Mouse (Mus musculus): Measurements from ENCODE around the gene Dcbld2. TPM values are rescaled to one million over a fixed set of nuclear protein-coding genes. Genes with fewer than 3 reads are reported as not detected.

Dcbld2 gene
- polyA plus RNA-seq (2017; shearing (Covaris generic)) = 1 to 10 TPM; 1.5 to 2.1 TPM

GRCm38 (mm10) chr16:58408062-58408486 is at the start of gene Dcbld2:
Gene Dcbld2 (plus strand): TSS chr16:58408443.

Other genes starting within 250 kb of the Dcbld2 start
- 10 to 100 TPM in 1 of 2 experiments, 1 to 10 TPM in 1; 9.7 to 50.5 TPM for gene St3gal6, start 115.8 kb downstream of the Dcbld2 start, polyA plus RNA-seq (2017; shearing (Covaris generic))
- under 1 TPM in 1 of 2 experiments, not detected in 1; 0.30 TPM for gene Gm813, start 208.5 kb downstream of the Dcbld2 start, polyA plus RNA-seq (2017; shearing (Covaris generic))
- gene E330017A01Rik, start 230.3 kb downstream of the Dcbld2 start, polyA plus RNA-seq (2017; shearing (Covaris generic)) = 1 to 10 TPM in 1 of 2 experiments, under 1 TPM in 1; 0.19 to 1.1 TPM